Mouse (Mus musculus) G1E (cell line): ENCODE measurements around the gene Ptn.

Source experiments
- CTCF ChIP-seq: IDR thresholded peaks from 2 replicates; pipeline ENCODE4 v1.5.1; 2012; ENCODE audit warnings: low read depth, low read length, inconsistent platforms, mixed read lengths
- GATA1 ChIP-seq: IDR thresholded peaks from 2 replicates; pipeline ENCODE4 v1.6.1; 2012; ENCODE audit warnings: borderline replicate concordance, low read length, inconsistent platforms, mixed read lengths

GRCm38 (mm10) chr6:36819019-36819783 is 9.2 kb upstream of the Ptn start:
- TF ChIP-seq CTCF, result no peak
- TF ChIP-seq GATA1, result no peak
